Mouse (Mus musculus) neural tube, embryonic 14.5 days (tissue): Measurements from ENCODE around the gene Ush2a. TPM values are rescaled to one million over a fixed set of nuclear protein-coding genes. Genes with fewer than 3 reads are reported as not detected.

Source experiments
- ATAC-seq: fragments of 200-750 bp; cut with Nextera tagmentation; 2 replicates; pipeline ENCODE4 v1.8.0; 2017; ENCODE audit warnings: low read depth, mild to moderate bottlenecking, moderate TSS enrichment, moderate library complexity
- H3K27ac ChIP-seq: fragments of 300-500 bp; sonication (generic); 2 replicates; pipeline ENCODE4 v1.5.1; 2014; ENCODE audit warnings: low read depth, mild to moderate bottlenecking, control low read depth, low read length, moderate library complexity, mixed read lengths
- H3K27me3 ChIP-seq: fragments of 300-500 bp; sonication (generic); 2 replicates; pipeline ENCODE4 v1.6.1; 2014; ENCODE audit warnings: low read length; ENCODE audit not compliant: control insufficient read depth, insufficient read depth
- H3K36me3 ChIP-seq: fragments of 300-500 bp; sonication (generic); 2 replicates; pipeline ENCODE4 v1.6.1; 2014; ENCODE audit warnings: low read length, mixed read lengths; ENCODE audit not compliant: control insufficient read depth, insufficient read depth
- H3K4me1 ChIP-seq: fragments of 300-500 bp; sonication (generic); 2 replicates; pipeline ENCODE4 v1.6.1; 2014; ENCODE audit warnings: low read length; ENCODE audit not compliant: control insufficient read depth, insufficient read depth
- H3K4me2 ChIP-seq: fragments of 300-500 bp; sonication (generic); 2 replicates; pipeline ENCODE4 v1.6.1; 2014; ENCODE audit warnings: mild to moderate bottlenecking, low read depth, low read length, control low read depth
- H3K4me3 ChIP-seq: fragments of 300-500 bp; sonication (generic); 2 replicates; pipeline ENCODE4 v1.5.1; 2014; ENCODE audit warnings: low read depth, low read length, control low read depth, mixed read lengths
- H3K9ac ChIP-seq: fragments of 300-500 bp; sonication (generic); replicated peaks from 2 replicates; pipeline ENCODE4 v1.6.1; 2014; ENCODE audit warnings: low read depth, mild to moderate bottlenecking, control low read depth, low read length, mixed read lengths
- H3K9me3 ChIP-seq: fragments of 300-500 bp; sonication (generic); 2 replicates; pipeline ENCODE4 v1.6.1; 2016; ENCODE audit warnings: low read length; ENCODE audit not compliant: control insufficient read depth
- WGBS: fragments of 180-500 bp; shearing (Covaris S2); extraction: QIAGEN DNeasy Blood & Tissue Kit; methylation state at CpG from one replicate; pipeline ENCODE4 v1.1.7; 2014; 5-methylcytosine and 5-hydroxymethylcytosine counted together
- polyA plus RNA-seq: library from polyadenylated mRNA; unstranded; fragments of >200 nt; fragmentation: Nextera tagmentation; extraction: Ambion mirVana; gene quantifications from 2 replicates; pipeline ENCODE4 v1.2.1, GENCODE M21; 2014

Gene Ush2a
- polyA plus RNA-seq, 1 experiment from 2014 or later = 0.27 TPM

GRCm38 (mm10) chr1:188859718-188860117, 597.9 kb downstream of the Ush2a start:
- no peak for ATAC-seq
- Histone ChIP-seq H3K36me3 (no peaks in the 10 kb centered on the region), H3K27ac (no peak overlapping the region), H3K4me2 (no peak overlapping the region), H3K4me1 (no peaks in the 10 kb centered on the region), H3K27me3 (no peaks in the 10 kb centered on the region), H3K4me3 (no peak overlapping the region), H3K9me3 (no peaks in the 10 kb centered on the region), H3K9ac (no peak overlapping the region)
- WGBS = 85% methylated on average over 5 of the region's 5 CpGs

- H3K4me1 ChIP-seq = no peaks in the 10 kb centered on the region; the same call in 1 of the 2 replicates
- no peak overlapping the region for H3K4me2 ChIP-seq
- no peaks in the 10 kb centered on the region for H3K27me3 ChIP-seq
- no peak overlapping the region for H3K27ac ChIP-seq
- H3K9ac ChIP-seq = no peak overlapping the region
- 43% methylated on average over 5 of the region's 5 CpGs for WGBS
- no peak for ATAC-seq
- no peaks in the 10 kb centered on the region for H3K36me3 ChIP-seq
- no peaks in the 10 kb centered on the region for H3K9me3 ChIP-seq
- no peak overlapping the region for H3K4me3 ChIP-seq
Observed at GRCm38 (mm10) chr1:188865881-188866280, 604.1 kb downstream of the Ush2a start.

- no peak overlapping the region for H3K27ac ChIP-seq
- no peak overlapping the region for H3K4me3 ChIP-seq
- no peak overlapping the region for H3K9ac ChIP-seq
- no peaks in the 10 kb centered on the region; the same call in 1 of the 2 replicates for H3K4me1 ChIP-seq
- no peaks in the 10 kb centered on the region for H3K9me3 ChIP-seq
- H3K4me2 ChIP-seq = no peak overlapping the region
- ATAC-seq = no peak
- no peaks in the 10 kb centered on the region for H3K27me3 ChIP-seq
- 80% methylated on average over 11 of the region's 11 CpGs for WGBS
- H3K36me3 ChIP-seq = no peaks in the 10 kb centered on the region
Observed at GRCm38 (mm10) chr1:188866515-188866914, 604.7 kb downstream of the Ush2a start.

GRCm38 (mm10) chr1:188878531-188879055, 616.8 kb downstream of the Ush2a start:
- no peaks in the 10 kb centered on the region for H3K27me3 ChIP-seq
- ATAC-seq = no peak
- no peaks in the 10 kb centered on the region for H3K9me3 ChIP-seq
- whole genome bisulfite sequencing = 90% methylated on average over 4 of the region's 4 CpGs
- H3K9ac ChIP-seq = no peak overlapping the region
- no peak overlapping the region for H3K4me2 ChIP-seq
- no peaks in the 10 kb centered on the region for H3K36me3 ChIP-seq
- no peak overlapping the region for H3K27ac ChIP-seq
- H3K4me3 ChIP-seq = no peak overlapping the region
- no peaks in the 10 kb centered on the region for H3K4me1 ChIP-seq

- no peaks in the 10 kb centered on the region for H3K9me3 ChIP-seq
- H3K27me3 ChIP-seq = no peaks in the 10 kb centered on the region
- H3K36me3 ChIP-seq = no peaks in the 10 kb centered on the region
- no peak overlapping the region for H3K4me2 ChIP-seq
- no peak overlapping the region for H3K27ac ChIP-seq
- 61% methylated on average over 4 of the region's 4 CpGs for WGBS
- H3K9ac ChIP-seq = no peak overlapping the region
- ATAC-seq = no peak
- H3K4me3 ChIP-seq = no peak overlapping the region
- no peaks in the 10 kb centered on the region for H3K4me1 ChIP-seq
Observed at GRCm38 (mm10) chr1:188896906-188897551, 635.2 kb downstream of the Ush2a start.

GRCm38 (mm10) chr1:188904091-188904490, 642.3 kb downstream of the Ush2a start:
- 47% methylated on average over 10 of the region's 10 CpGs for WGBS
- no peaks in the 10 kb centered on the region for H3K36me3 ChIP-seq
- H3K27me3 ChIP-seq = no peaks in the 10 kb centered on the region
- peak; percentile 72; the same call in 1 of the 2 replicates for ATAC-seq
- H3K4me2 ChIP-seq = no peak overlapping the region
- H3K9ac ChIP-seq = no peak overlapping the region
- H3K4me1 ChIP-seq = no peaks in the 10 kb centered on the region
- H3K9me3 ChIP-seq = no peaks in the 10 kb centered on the region
- no peak overlapping the region for H3K27ac ChIP-seq
- H3K4me3 ChIP-seq = no peak overlapping the region

GRCm38 (mm10) chr1:188906175-188906574, 644.4 kb downstream of the Ush2a start:
- no peaks in the 10 kb centered on the region for H3K9me3 ChIP-seq
- H3K36me3 ChIP-seq = no peaks in the 10 kb centered on the region
- H3K27ac ChIP-seq = no peak overlapping the region
- H3K27me3 ChIP-seq = no peaks in the 10 kb centered on the region
- no peak overlapping the region for H3K9ac ChIP-seq
- H3K4me1 ChIP-seq = no peaks in the 10 kb centered on the region
- H3K4me2 ChIP-seq = no peak overlapping the region
- ATAC-seq = no peak
- no peak overlapping the region for H3K4me3 ChIP-seq
- WGBS = 94% methylated on average over 7 of the region's 7 CpGs

- ATAC-seq = no peak
- WGBS = 91% methylated on average over 11 of the region's 11 CpGs
Observed at GRCm38 (mm10) chr1:188910656-188911055, 648.8 kb downstream of the Ush2a start.

GRCm38 (mm10) chr1:188919946-188920345, 658.1 kb downstream of the Ush2a start:
- Histone ChIP-seq H3K9ac (no peak overlapping the region), H3K4me3 (no peak overlapping the region), H3K4me1 (no peaks in the 10 kb centered on the region), H3K27ac (no peak overlapping the region), H3K36me3 (no peaks in the 10 kb centered on the region), H3K27me3 (no peaks in the 10 kb centered on the region), H3K9me3 (no peaks in the 10 kb centered on the region), H3K4me2 (no peak overlapping the region)
- 48% methylated on average over 1 of the region's 1 CpGs for WGBS
- ATAC-seq = no peak

More at GRCm38 (mm10) chr1:188910656-188911055, 648.8 kb downstream of the Ush2a start:
- H3K27me3 ChIP-seq = no peaks in the 10 kb centered on the region
- H3K9ac ChIP-seq = no peak overlapping the region
- H3K36me3 ChIP-seq = no peaks in the 10 kb centered on the region
- H3K4me3 ChIP-seq = no peak overlapping the region
- H3K27ac ChIP-seq = no peak overlapping the region
- no peaks in the 10 kb centered on the region for H3K9me3 ChIP-seq
- H3K4me2 ChIP-seq = no peak overlapping the region
- H3K4me1 ChIP-seq = no peaks in the 10 kb centered on the region
